Mouse (Mus musculus) heart, embryonic 11.5 days (tissue): Measurements from ENCODE around the gene Agpat4. TPM values are rescaled to one million over a fixed set of nuclear protein-coding genes. Genes with fewer than 3 reads are reported as not detected.

Experiments used
- polyA plus RNA-seq: library from polyadenylated mRNA; unstranded; fragments of >200 nt; fragmentation: Nextera tagmentation; extraction: Ambion mirVana; gene quantifications from 2 replicates; pipeline ENCODE4 v1.2.1, GENCODE M21; 2014

Gene Agpat4
- polyA plus RNA-seq, 1 experiment from 2014 or later, result 21.0 TPM

Other genes starting within 250 kb of the Agpat4 start
- gene Map3k4, start 200.1 kb downstream of the Agpat4 start, polyA plus RNA-seq, result 29.2 and 39.5 TPM in 2 replicates